Mouse (Mus musculus): ENCODE measurements around the gene Apc2. TPM values are rescaled to one million over a fixed set of nuclear protein-coding genes. Genes with fewer than 3 reads are reported as not detected.

Gene Apc2
- total RNA-seq, 4 experiments from 2014 or later = 107 to 125 (median 116) TPM

Small RNAs within 50 kb of the gene (microRNA-seq; reads per million reads assigned to microRNA genes)
- gene Mir6911 = 0.63 to 2.4 reads per million in 2 experiments

Other genes starting within 250 kb of the Apc2 start
- 100 to 1,000 TPM; 472 to 551 (median 538) TPM for gene Gpx4, start 248.8 kb upstream of the Apc2 start, total RNA-seq (2022)
- 10 to 100 TPM; 16.2 to 32.0 (median 20.3) TPM for gene Sbno2, start 190.4 kb upstream of the Apc2 start, total RNA-seq (2022)
- 100 to 1,000 TPM; 102 to 111 (median 109) TPM for gene Stk11, start 180.2 kb upstream of the Apc2 start, total RNA-seq (2022)
- gene Atp5d, start 157.3 kb upstream of the Apc2 start, total RNA-seq (2022) = 100 to 1,000 TPM; 306 to 342 (median 330) TPM
- 100 to 1,000 TPM; 328 to 363 (median 358) TPM for gene Cbarp, start 155.1 kb upstream of the Apc2 start, total RNA-seq (2022)
- 10 to 100 TPM; 48.5 to 76.4 (median 64.1) TPM for gene Midn, start 147.7 kb upstream of the Apc2 start, total RNA-seq (2022)
- 100 to 1,000 TPM; 124 to 159 (median 143) TPM for gene Cirbp, start 130.0 kb upstream of the Apc2 start, total RNA-seq (2022)
- gene 1600002K03Rik, start 123.0 kb upstream of the Apc2 start, total RNA-seq (2022) = 1 to 10 TPM; 4.1 to 6.0 (median 5.5) TPM
- gene Efna2, start 116.5 kb upstream of the Apc2 start, total RNA-seq (2022) = 1 to 10 TPM; 6.8 to 9.1 (median 7.7) TPM
- gene Mum1, start 69.5 kb upstream of the Apc2 start, total RNA-seq (2022) = 10 to 100 TPM; 41.9 to 51.7 (median 44.1) TPM
- gene Ndufs7, start 46.9 kb upstream of the Apc2 start, total RNA-seq (2022) = 100 to 1,000 TPM; 214 to 225 (median 218) TPM
- gene Gamt, start 35.0 kb upstream of the Apc2 start, total RNA-seq (2022) = 10 to 100 TPM; 28.8 to 33.6 (median 31.1) TPM
- gene Dazap1, start 34.5 kb upstream of the Apc2 start, total RNA-seq (2022) = 10 to 100 TPM; 76.4 to 90.1 (median 83.5) TPM
- gene Rps15, start 3.5 kb upstream of the Apc2 start, total RNA-seq (2022) = 1,000 to 10,000 TPM in 1 of 4 experiments, 100 to 1,000 TPM in 3; 922 to 1,007 (median 961) TPM
- 10 to 100 TPM; 25.7 to 29.0 (median 27.3) TPM for gene 2310011J03Rik, start 24.6 kb downstream of the Apc2 start, total RNA-seq (2022)
- 10 to 100 TPM in 1 of 4 experiments, 1 to 10 TPM in 3; 6.7 to 10.2 (median 8.3) TPM for gene Pcsk4, start 33.5 kb downstream of the Apc2 start, total RNA-seq (2022)
- 10 to 100 TPM; 12.0 to 14.8 (median 13.6) TPM for gene Reep6, start 34.0 kb downstream of the Apc2 start, total RNA-seq (2022)
- 10 to 100 TPM; 10.7 to 12.1 (median 11.5) TPM for gene Adamtsl5, start 52.4 kb downstream of the Apc2 start, total RNA-seq (2022)
- gene Plk5, start 60.5 kb downstream of the Apc2 start, total RNA-seq (2022) = 10 to 100 TPM; 27.8 to 29.4 (median 28.7) TPM
- 10 to 100 TPM; 18.9 to 20.3 (median 19.6) TPM for gene Mex3d, start 91.7 kb downstream of the Apc2 start, total RNA-seq (2022)
- gene Mbd3, start 103.6 kb downstream of the Apc2 start, total RNA-seq (2022) = 100 to 1,000 TPM; 146 to 152 (median 149) TPM
- 100 to 1,000 TPM; 332 to 408 (median 366) TPM for gene Uqcr11, start 110.9 kb downstream of the Apc2 start, total RNA-seq (2022)
- 10 to 100 TPM; 27.7 to 32.6 (median 31.4) TPM for gene Tcf3, start 137.7 kb downstream of the Apc2 start, total RNA-seq (2022)
- not detected for gene Onecut3, start 198.9 kb downstream of the Apc2 start, total RNA-seq (2022)
- gene Atp8b3, start 243.1 kb downstream of the Apc2 start, total RNA-seq (2022) = under 1 TPM in 3 of 4 experiments, not detected in 1; 0.08 to 0.21 (median 0.18) TPM

Data from left cerebral cortex, adult 8-10 months (tissue).